Mouse (Mus musculus) CH12.LX (cell line): ENCODE measurements around the gene Pnn. TPM values are rescaled to one million over a fixed set of nuclear protein-coding genes. Genes with fewer than 3 reads are reported as not detected.

ENCODE experiments used
- DNase-seq: peaks from one replicate; pipeline ENCODE4 v3.0.0-alpha.2; 2013; ENCODE audit errors: extremely low read depth
- H3K27ac ChIP-seq: 2 replicates; pipeline ENCODE4 v1.5.1; 2012; ENCODE audit warnings: low read depth, mild to moderate bottlenecking, control low read depth, moderate library complexity; ENCODE audit not compliant: insufficient read depth
- H3K27me3 ChIP-seq: replicated peaks from 2 replicates; pipeline ENCODE3; 2012; ENCODE audit warnings: inconsistent platforms
- H3K36me3 ChIP-seq, 2 experiments: replicated peaks in 1 of 2; 2 replicates each; pipeline versions ENCODE3 to v1.6.1; 2012; ENCODE audit warnings: inconsistent platforms in 1 of 2, low read length in 1 of 2, mild to moderate bottlenecking in 1 of 2, mixed read lengths in 1 of 2, moderate library complexity in 1 of 2; ENCODE audit not compliant: control insufficient read depth in 1 of 2, insufficient read depth in 1 of 2
- H3K4me1 ChIP-seq, 2 experiments: 2 replicates each; pipeline ENCODE4 v1.6.1; 2012; ENCODE audit warnings: inconsistent platforms in 1 of 2, moderate library complexity in 1 of 2; ENCODE audit not compliant: insufficient read depth in 2 of 2, control insufficient read depth in 1 of 2
- H3K4me2 ChIP-seq: 2 replicates; pipeline ENCODE4 v1.6.1; 2012; ENCODE audit warnings: low read depth, mild to moderate bottlenecking, control low read depth; ENCODE audit not compliant: poor library complexity, insufficient read depth, severe bottlenecking
- H3K4me3 ChIP-seq, 3 experiments: fragments of 150-350 bp in 1 of 3; sonication (generic) in 1 of 3; replicated peaks in 1 of 3; 2 replicates each; pipeline versions ENCODE3 to v1.5.1; 2011 to 2012; ENCODE audit warnings: low read depth in 2 of 3, low read length in 2 of 3, mild to moderate bottlenecking in 2 of 3, moderate library complexity in 2 of 3, control low read depth in 1 of 3, improper control_type of control experiment in 1 of 3, inconsistent platforms in 1 of 3, mixed read lengths in 1 of 3; ENCODE audit not compliant: poor library complexity in 1 of 3
- H3K79me2 ChIP-seq: replicated peaks from 2 replicates; pipeline ENCODE4 v1.6.1; 2012; ENCODE audit warnings: mild to moderate bottlenecking, moderate library complexity; ENCODE audit not compliant: control insufficient read depth, poor library complexity, insufficient read depth, severe bottlenecking; ENCODE audit errors: extremely low read depth
- H3K9ac ChIP-seq: 2 replicates; pipeline ENCODE4 v1.6.1; 2012; ENCODE audit warnings: low read depth, mild to moderate bottlenecking, control low read depth, moderate library complexity; ENCODE audit not compliant: insufficient read depth
- H3K9me3 ChIP-seq: replicated peaks from 2 replicates; pipeline ENCODE3; 2012; ENCODE audit warnings: low read length, inconsistent platforms, mixed read lengths
- BHLHE40 ChIP-seq: IDR thresholded peaks from 2 replicates; pipeline ENCODE4 v1.6.1; 2011; ENCODE audit warnings: mild to moderate bottlenecking, low read depth, low read length, improper control_type of control experiment
- CHD2 ChIP-seq: IDR thresholded peaks from 2 replicates; pipeline ENCODE4 v1.6.1; 2011; ENCODE audit warnings: low read length, improper control_type of control experiment
- CTCF ChIP-seq, 2 experiments: IDR thresholded peaks in 1 of 2; conservative IDR thresholded peaks in 1 of 2; 2 replicates each; pipeline ENCODE4 v1.5.1; 2011 to 2012; ENCODE audit warnings: low read depth in 2 of 2, low read length in 2 of 2, improper control_type of control experiment in 1 of 2, inconsistent platforms in 1 of 2, mild to moderate bottlenecking in 1 of 2, moderate library complexity in 1 of 2
- E2F4 ChIP-seq: IDR thresholded peaks from 2 replicates; pipeline ENCODE4 v1.6.1; 2011; ENCODE audit warnings: low read depth, low read length, improper control_type of control experiment; ENCODE audit not compliant: insufficient replicate concordance
- ELF1 ChIP-seq: IDR thresholded peaks from 2 replicates; pipeline ENCODE4 v1.6.1; 2014; ENCODE audit warnings: low read depth, mild to moderate bottlenecking, inconsistent platforms, low read length, improper control_type of control experiment
- EP300 ChIP-seq: IDR thresholded peaks from 2 replicates; pipeline ENCODE4 v1.6.1; 2011; ENCODE audit warnings: low read length, improper control_type of control experiment
- ETS1 ChIP-seq: conservative IDR thresholded peaks from 2 replicates; pipeline ENCODE4 v1.6.1; 2012; ENCODE audit warnings: low read depth, mild to moderate bottlenecking, inconsistent platforms, low read length, improper control_type of control experiment, moderate library complexity
- JUN ChIP-seq: IDR thresholded peaks from 2 replicates; pipeline ENCODE4 v1.6.1; 2011; ENCODE audit warnings: low read depth, mild to moderate bottlenecking, low read length, improper control_type of control experiment, moderate library complexity; ENCODE audit not compliant: insufficient read depth
- KAT2A ChIP-seq: IDR thresholded peaks from 2 replicates; pipeline ENCODE4 v1.6.1; 2012; ENCODE audit warnings: low read length, improper control_type of control experiment, inconsistent platforms; ENCODE audit not compliant: insufficient replicate concordance
- MAX ChIP-seq: IDR thresholded peaks from 2 replicates; pipeline ENCODE4 v1.6.1; 2011; ENCODE audit warnings: low read length, improper control_type of control experiment
- MAZ ChIP-seq: IDR thresholded peaks from 2 replicates; pipeline ENCODE4 v1.6.1; 2012; ENCODE audit warnings: low read depth, mild to moderate bottlenecking, inconsistent platforms, low read length, improper control_type of control experiment, moderate library complexity
- MEF2A ChIP-seq: IDR thresholded peaks from 2 replicates; pipeline ENCODE4 v1.6.1; 2014; ENCODE audit warnings: low read depth, mild to moderate bottlenecking, inconsistent platforms, low read length, improper control_type of control experiment, borderline replicate concordance
- MXI1 ChIP-seq: IDR thresholded peaks from 2 replicates; pipeline ENCODE4 v1.6.1; 2011; ENCODE audit warnings: mild to moderate bottlenecking, low read depth, low read length, improper control_type of control experiment
- MYC ChIP-seq: IDR thresholded peaks from 2 replicates; pipeline ENCODE4 v1.6.1; 2011; ENCODE audit warnings: low read depth, mild to moderate bottlenecking, improper control_type of control experiment, low read length
- NRF1 ChIP-seq: IDR thresholded peaks from 2 replicates; pipeline ENCODE4 v1.6.1; 2014; ENCODE audit warnings: low read depth, mild to moderate bottlenecking, inconsistent platforms, low read length, improper control_type of control experiment, moderate library complexity
- POLR2A ChIP-seq: IDR thresholded peaks from 2 replicates; pipeline ENCODE4 v1.6.1; 2011; ENCODE audit warnings: low read depth, mild to moderate bottlenecking, improper control_type of control experiment, low read length
- POLR2AphosphoS2 ChIP-seq: IDR thresholded peaks from 2 replicates; pipeline ENCODE4 v1.6.1; 2011; ENCODE audit warnings: low read depth, low read length, improper control_type of control experiment
- RCOR1 ChIP-seq: conservative IDR thresholded peaks from 2 replicates; pipeline ENCODE4 v1.6.1; 2012; ENCODE audit warnings: low read depth, mild to moderate bottlenecking, inconsistent platforms, low read length, improper control_type of control experiment
- SIN3A ChIP-seq: IDR thresholded peaks from 2 replicates; pipeline ENCODE4 v1.6.1; 2012; ENCODE audit warnings: low read length, improper control_type of control experiment, inconsistent platforms
- TCF12 ChIP-seq: IDR thresholded peaks from 2 replicates; pipeline ENCODE4 v1.6.1; 2014; ENCODE audit warnings: low read depth, mild to moderate bottlenecking, inconsistent platforms, low read length, improper control_type of control experiment
- UBTF ChIP-seq: IDR thresholded peaks from 2 replicates; pipeline ENCODE4 v1.6.1; 2012; ENCODE audit warnings: low read depth, mild to moderate bottlenecking, inconsistent platforms, low read length, improper control_type of control experiment, moderate library complexity
- USF1 ChIP-seq: IDR thresholded peaks from 2 replicates; pipeline ENCODE4 v1.6.1; 2014; ENCODE audit warnings: low read depth, mild to moderate bottlenecking, inconsistent platforms, low read length, improper control_type of control experiment
- ZC3H11A ChIP-seq: IDR thresholded peaks from 2 replicates; pipeline ENCODE4 v1.6.1; 2012; ENCODE audit warnings: low read depth, mild to moderate bottlenecking, inconsistent platforms, low read length, improper control_type of control experiment
- ZNF384 ChIP-seq: IDR thresholded peaks from 2 replicates; pipeline ENCODE4 v1.6.1; 2012; ENCODE audit warnings: low read depth, low read length, improper control_type of control experiment, inconsistent platforms
- dilution Hi-C: fragments of 300-500 bp; cut with MboI; formaldehyde crosslinking; loops from 2 replicates; pipeline ENCODE4 v1.14.3; 2020; ENCODE audit warnings: low sequenced_read_pairs; ENCODE audit not compliant: extremely low pct_unique_long_range_greater_than_20kb, extremely low pct_ligation_motif_present
- in situ Hi-C: fragments of 300-500 bp; cut with MboI; formaldehyde crosslinking; loops from 3 replicates; pipeline ENCODE4 v1.14.3; 2019; ENCODE audit warnings: low sequenced_read_pairs, low pct_ligation_motif_present, low pct_unique_long_range_greater_than_20kb, mixed read lengths
- polyA plus RNA-seq: library from polyadenylated mRNA; unstranded; fragments of >175 nt; gene quantifications from 2 replicates; pipeline ENCODE4 v1.2.1, GENCODE M21; 2012; ENCODE audit warnings: low read depth; ENCODE audit not compliant: insufficient read length
- total RNA-seq, 2 experiments: library from RNA; depleted of rRNA; stranded (reverse); fragments of 300-350 nt in 1 of 2; fragments of >200 nt in 1 of 2; gene quantifications; 2 replicates each; pipeline ENCODE4 v1.2.3; 2012 to 2014

The Pnn gene
- total and polyA plus RNA-seq, 3 experiments, result 31.9 to 132 (median 33.6) TPM

DNA sequence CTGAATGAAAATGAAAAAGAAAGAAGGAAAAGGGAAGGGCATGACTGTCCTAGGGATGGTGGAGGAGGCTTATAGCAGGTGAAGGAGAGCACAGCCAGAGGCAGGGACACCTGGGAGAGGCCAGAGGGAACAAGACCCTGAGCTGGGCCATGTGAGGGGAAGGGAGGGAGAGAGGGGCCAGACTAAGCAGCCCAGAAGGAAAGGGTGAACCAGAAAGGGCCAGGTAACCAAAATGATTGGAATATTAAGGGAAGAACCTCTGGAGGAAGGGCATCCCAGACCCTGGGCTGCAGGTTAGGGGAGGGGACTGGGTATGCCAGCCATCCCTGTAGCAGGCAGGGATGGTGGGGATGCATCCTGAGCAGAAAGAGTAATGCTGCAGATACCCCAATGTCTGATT, 12.7 kb upstream of the Pnn start:
- Histone ChIP-seq H3K36me3 (peaks cover 24 to 73% of the 10 kb centered on the region in 2 experiments), H3K79me2 (peaks cover 66% of the 10 kb centered on the region), H3K9me3 (no peaks in the 10 kb centered on the region), H3K4me1 (peaks cover 14 to 57% of the 10 kb centered on the region in 2 experiments), H3K9ac (no peak overlapping the region), H3K27me3 (no peaks in the 10 kb centered on the region), H3K4me3 (no peak overlapping the region), H3K4me2 (no peak overlapping the region), H3K27ac (no peak overlapping the region)
- dilution Hi-C loops, result no loop called here
- in situ Hi-C loops, result loop anchor here (25.0 kb wide), 1 partner anchor 158 kb away; the partner anchor contains the start of gene Fbxo33
- no peak for DNase-seq
- no peak for TF ChIP-seq MAX
- TF ChIP-seq MXI1, result no peak
- TF ChIP-seq CTCF (conservative IDR thresholded peaks at IDR 0.05 in 1 of 2, IDR thresholded peaks at IDR 0.05 in 1 of 2; ENCODE audit: low read depth in 2 of 2, low read length in 2 of 2), result no peak
- no peak for TF ChIP-seq ZC3H11A
- no peak for TF ChIP-seq ETS1
- TF ChIP-seq SIN3A, result no peak
- TF ChIP-seq NRF1, result no peak
- TF ChIP-seq KAT2A, result no peak
- no peak for TF ChIP-seq EP300
- no peak for TF ChIP-seq MEF2A
- TF ChIP-seq UBTF, result no peak

DNA sequence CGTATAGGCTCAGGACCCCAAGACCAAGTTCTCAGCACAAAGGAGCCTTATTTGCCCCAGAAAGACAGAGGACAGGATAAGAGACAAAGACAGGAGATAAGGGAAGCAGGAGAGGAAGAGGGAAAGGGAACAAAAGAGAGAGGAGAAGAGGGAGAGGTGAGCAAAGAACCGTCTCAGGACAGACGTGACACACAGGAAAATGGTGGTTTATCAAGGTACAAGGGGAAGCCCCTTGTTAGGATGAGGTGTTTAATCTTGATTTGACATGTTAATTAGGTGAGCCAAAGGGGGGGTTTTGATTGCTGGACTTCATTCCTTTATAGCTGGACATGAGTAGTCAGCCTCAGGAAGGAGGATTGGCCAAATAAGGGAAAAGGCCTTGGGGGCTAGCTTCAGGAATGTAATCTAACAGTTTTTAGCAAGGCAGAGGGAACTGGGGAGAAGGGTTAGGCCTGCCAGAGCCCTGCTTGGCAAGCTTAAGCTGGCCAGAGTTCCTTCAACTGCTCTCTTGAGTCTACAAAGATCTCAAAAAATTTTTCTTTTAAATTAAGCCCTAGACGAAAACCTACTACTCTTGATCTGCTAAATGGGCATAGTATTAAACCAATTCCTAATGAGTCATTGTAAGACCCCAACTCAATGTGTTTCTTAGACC, 11.4 kb upstream of the Pnn start:
- Histone ChIP-seq H3K4me3 (no peak overlapping the region), H3K4me1 (peaks cover 19 to 69% of the 10 kb centered on the region in 2 experiments), H3K79me2 (peaks cover 77% of the 10 kb centered on the region), H3K27ac (no peak overlapping the region), H3K4me2 (no peak overlapping the region), H3K9ac (no peak overlapping the region; the same call in 1 of the 2 replicates), H3K27me3 (no peaks in the 10 kb centered on the region), H3K36me3 (peaks cover 20 to 67% of the 10 kb centered on the region in 2 experiments), H3K9me3 (no peaks in the 10 kb centered on the region)
- dilution Hi-C loops, result no loop called here
- in situ Hi-C loops, result loop anchor here (25.0 kb wide), 1 partner anchor 157 kb away; the partner anchor contains the start of gene Fbxo33
- DNase-seq, result no peak
- TF ChIP-seq E2F4, result no peak

- in situ Hi-C loops, result loop anchor here (25.0 kb wide), 1 partner anchor 156 kb away; the partner anchor contains the start of gene Fbxo33
- no peaks in the 10 kb centered on the region for H3K27me3 ChIP-seq
- no peak overlapping the region for H3K27ac ChIP-seq
- H3K4me3 ChIP-seq, result no peak overlapping the region
- H3K9me3 ChIP-seq, result no peaks in the 10 kb centered on the region
- dilution Hi-C loops, result no loop called here
- H3K79me2 ChIP-seq, result peaks cover 78% of the 10 kb centered on the region
- H3K9ac ChIP-seq, result no peak overlapping the region
- no peak overlapping the region for H3K4me2 ChIP-seq
- TF ChIP-seq POLR2A (no peak), MXI1 (no peak), ZC3H11A (no peak), MYC (no peak), ZNF384 (no peak), CHD2 (no peak), MAX (no peak), POLR2AphosphoS2 (no peak), USF1 (no peak), TCF12 (no peak), E2F4 (no peak), JUN (no peak), RCOR1 (no peak), CTCF (conservative IDR thresholded peaks at IDR 0.05 in 1 of 2, IDR thresholded peaks at IDR 0.05 in 1 of 2; ENCODE audit: low read depth in 2 of 2, low read length in 2 of 2) (no peak), ELF1 (no peak), MAZ (no peak), BHLHE40 (no peak), UBTF (no peak)
- H3K36me3 ChIP-seq, result peaks cover 20 to 62% of the 10 kb centered on the region in 2 experiments
- peaks cover 19 to 69% of the 10 kb centered on the region in 2 experiments for H3K4me1 ChIP-seq
- DNase-seq, result no peak
These were observed 10.5 kb upstream of the Pnn start for GRCm38 (mm10) chr12:59056222-59056621.
